In the genomic region with DNA sequence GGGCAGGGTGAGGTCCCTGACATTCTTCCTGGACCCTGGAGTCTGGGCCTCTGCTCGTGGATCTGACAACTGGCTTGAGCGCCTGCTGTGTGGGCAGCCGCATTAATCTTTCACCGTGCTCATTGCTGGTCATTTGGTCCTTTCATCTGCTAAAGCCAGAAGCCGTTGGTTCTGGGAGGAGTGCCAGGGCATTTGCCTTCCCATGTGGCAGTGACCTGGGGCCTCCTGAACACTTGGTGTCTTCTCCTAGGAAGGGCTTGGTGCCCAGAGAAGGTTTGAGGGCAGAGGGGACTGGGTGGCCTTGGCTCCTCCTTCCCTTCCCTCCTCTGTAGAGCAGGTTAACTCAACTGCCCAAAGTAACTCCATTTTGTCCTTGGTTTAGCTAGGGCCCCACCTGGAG, we compare ENCODE assay signal across 17 mouse cellular contexts.
DNase-seq lines count a peak whose midpoint lies in the region; ATAC-seq and TF ChIP-seq lines count a peak whose summit lies in the region.
"Had no signal": no experiment of that assay in that cellular context is flagged by ENCODE, and none has a peak within 500 bp of the region (broad histone marks: within the 10 kb centered on the region; RNA-seq: fewer than 3 reads in every experiment).

No protein-coding gene starts in this region.

- ATAC-seq in midbrain, postnatal 0 days (ENCODE audit: low FRiP score): no peak
- ATAC-seq in intestine, embryonic 15.5 days: no peak
- ATAC-seq: forebrain, embryonic 15.5 days had no signal

- intact Hi-C loops in gastrocnemius, postnatal 14 days (cut with DNase I; ENCODE audit: low total_unique reads): no loop called here
- intact Hi-C loops in gastrocnemius, postnatal 36 days (cut with DNase I): no loop called here

- no peak overlapping the region for H3K4me2 ChIP-seq in midbrain, postnatal 0 days (ENCODE audit: low read depth, low read length, poor library complexity, severe bottlenecking)
- H3K4me2 ChIP-seq in intestine, embryonic 15.5 days (replicated peaks): no peak overlapping the region
- H3K4me2 ChIP-seq: forebrain, embryonic 15.5 days; midbrain, embryonic 12.5 days; stomach, embryonic 15.5 days had no signal

- TF ChIP-seq CTCF in midbrain, postnatal 0 days (IDR thresholded peaks at IDR 0.05): no peak

- H3K4me3 ChIP-seq in midbrain, postnatal 0 days (ENCODE audit: low read depth, low read length): no peak overlapping the region
- H3K4me3 ChIP-seq in midbrain, embryonic 10.5 days: no peak overlapping the region
- no peak overlapping the region for H3K4me3 ChIP-seq in intestine, embryonic 15.5 days (replicated peaks)
- H3K4me3 ChIP-seq: forebrain, embryonic 15.5 days; limb, embryonic 10.5 days; midbrain, embryonic 12.5 days; stomach, embryonic 15.5 days had no signal

- H3K36me3 ChIP-seq in midbrain, postnatal 0 days (ENCODE audit: insufficient read depth, low read length): no peaks in the 10 kb centered on the region
- no peaks in the 10 kb centered on the region for H3K36me3 ChIP-seq in midbrain, embryonic 10.5 days
- H3K36me3 ChIP-seq in intestine, embryonic 15.5 days: no peaks in the 10 kb centered on the region
- H3K36me3 ChIP-seq: forebrain, embryonic 15.5 days; limb, embryonic 10.5 days; midbrain, embryonic 12.5 days; stomach, embryonic 15.5 days had no signal

- no peaks in the 10 kb centered on the region for H3K9me3 ChIP-seq in midbrain, postnatal 0 days (ENCODE audit: low read length)
- no peaks in the 10 kb centered on the region for H3K9me3 ChIP-seq in midbrain, embryonic 10.5 days (replicated peaks)
- H3K9me3 ChIP-seq in intestine, embryonic 15.5 days: no peaks in the 10 kb centered on the region
- H3K9me3 ChIP-seq: forebrain, embryonic 15.5 days; limb, embryonic 10.5 days; midbrain, embryonic 12.5 days; stomach, embryonic 15.5 days had no signal

- H3K4me1 ChIP-seq in midbrain, postnatal 0 days (ENCODE audit: insufficient read depth, low read length): no peaks in the 10 kb centered on the region
- peaks cover 19% of the 10 kb centered on the region for H3K4me1 ChIP-seq in midbrain, embryonic 10.5 days
- H3K4me1 ChIP-seq in intestine, embryonic 15.5 days (replicated peaks): no peaks in the 10 kb centered on the region
- H3K4me1 ChIP-seq: forebrain, embryonic 15.5 days; stomach, embryonic 15.5 days had no signal

- H3K27me3 ChIP-seq in midbrain, postnatal 0 days (ENCODE audit: insufficient read depth, low read length): no peaks in the 10 kb centered on the region
- no peaks in the 10 kb centered on the region for H3K27me3 ChIP-seq in midbrain, embryonic 10.5 days (ENCODE audit: low read depth, poor library complexity, severe bottlenecking)
- H3K27me3 ChIP-seq in intestine, embryonic 15.5 days (replicated peaks): no peaks in the 10 kb centered on the region
- H3K27me3 ChIP-seq: forebrain, embryonic 15.5 days; midbrain, embryonic 12.5 days; stomach, embryonic 15.5 days had no signal

- H3K27ac ChIP-seq in midbrain, postnatal 0 days (ENCODE audit: low read depth, low read length): no peak overlapping the region
- no peak overlapping the region; the same call in 1 of the 2 replicates for H3K27ac ChIP-seq in midbrain, embryonic 10.5 days (replicated peaks)
- H3K27ac ChIP-seq in intestine, embryonic 15.5 days: no peak overlapping the region
- H3K27ac ChIP-seq: forebrain, embryonic 15.5 days; limb, embryonic 10.5 days; liver, embryonic 14.5 days; midbrain, embryonic 12.5 days; stomach, embryonic 15.5 days had no signal

- 59% methylated on average over 5 of the region's 5 CpGs for WGBS in midbrain, postnatal 0 days
- WGBS in midbrain, embryonic 10.5 days: 60% methylated on average over 5 of the region's 5 CpGs
- 46% methylated on average over 5 of the region's 5 CpGs for WGBS in intestine, embryonic 15.5 days

- H3K9ac ChIP-seq in midbrain, postnatal 0 days (replicated peaks; ENCODE audit: low read length, poor library complexity, severe bottlenecking): no peak overlapping the region
- H3K9ac ChIP-seq in intestine, embryonic 15.5 days: no peak overlapping the region
- H3K9ac ChIP-seq: forebrain, embryonic 15.5 days; liver, embryonic 14.5 days; midbrain, embryonic 12.5 days; stomach, embryonic 15.5 days had no signal

- DNase-seq in gastrocnemius, postnatal 14 days: peak; percentile 57
- DNase-seq in gastrocnemius, postnatal 36 days: no peak
- peak; percentile 43 for DNase-seq in midbrain, postnatal 0 days (ENCODE audit: low spot score)
- no peak for DNase-seq in midbrain, embryonic 10.5 days (ENCODE audit: low spot score)
- peak; percentile 78 for DNase-seq in cerebellum, adult 11-12 months
- no peak for DNase-seq in thymus, postnatal 0 days (ENCODE audit: low spot score)
- DNase-seq in thymus, postnatal 10 days (ENCODE audit: low spot score in 2 of 2): no peak
- DNase-seq: embryo, embryonic 11 days; kidney, postnatal 14 days; lung, postnatal 14 days; thymus, postnatal 36 days had no signal

Comparison
In these comparisons a context has a peak if more than half of its experiments do, and no peak if none do; other contexts are left out.
1. DNase-seq: peak in gastrocnemius, postnatal 14 days (single experiment), midbrain, postnatal 0 days (single experiment) and cerebellum, adult 11-12 months (single experiment); none in gastrocnemius, postnatal 36 days (0 of 2), midbrain, embryonic 10.5 days (single experiment), thymus, postnatal 0 days (single experiment) and thymus, postnatal 10 days (0 of 2).